Mouse (Mus musculus) ES-E14 (cell line): Measurements from ENCODE around the gene Npm3.

Source experiments
- CHD2 ChIP-seq: IDR thresholded peaks from 2 replicates; pipeline ENCODE4 v1.6.1; 2014; ENCODE audit warnings: mild to moderate bottlenecking, low read depth, low read length, inconsistent platforms
- HCFC1 ChIP-seq: IDR thresholded peaks from 2 replicates; pipeline ENCODE4 v1.6.1; 2012; ENCODE audit warnings: low read length, inconsistent platforms, borderline replicate concordance; ENCODE audit not compliant: insufficient read depth
- MAFK ChIP-seq: IDR thresholded peaks from 2 replicates; pipeline ENCODE4 v1.6.1; 2014; ENCODE audit warnings: mild to moderate bottlenecking, low read depth, low read length, inconsistent platforms; ENCODE audit not compliant: insufficient read depth
- ZC3H11A ChIP-seq: IDR thresholded peaks from 2 replicates; pipeline ENCODE4 v1.6.1; 2012; ENCODE audit warnings: low read depth, mild to moderate bottlenecking, inconsistent platforms, low read length, borderline replicate concordance
- ZNF384 ChIP-seq: IDR thresholded peaks from 2 replicates; pipeline ENCODE4 v1.6.1; 2012; ENCODE audit warnings: low read depth, low read length, inconsistent platforms

- TF ChIP-seq MAFK (no peak), ZC3H11A (no peak), ZNF384 (no peak), HCFC1 (no peak), CHD2 (no peak)
Measured at GRCm38 (mm10) chr19:45748206-45748605, 1.2 kb downstream of the Npm3 start.
